Mouse (Mus musculus) forebrain, embryonic 14.5 days (tissue): ENCODE data around the gene Tmem247. TPM values are rescaled to one million over a fixed set of nuclear protein-coding genes. Genes with fewer than 3 reads are reported as not detected.
A peak's percentile ranks its signal among the peaks of the same experiment; 100 is the strongest.

Source experiments
- ATAC-seq: fragments of 200-750 bp; cut with Nextera tagmentation; 2 replicates; pipeline ENCODE4 v1.8.0; 2017; ENCODE audit warnings: mild to moderate bottlenecking, moderate library complexity
- DNase-seq: peaks from one replicate; pipeline ENCODE4 v3.0.0-alpha.2; 2015; ENCODE audit warnings: low spot score
- H3K27ac ChIP-seq: fragments of 300-500 bp; sonication (generic); 2 replicates; pipeline ENCODE4 v1.5.1; 2014; ENCODE audit warnings: low read depth, mild to moderate bottlenecking, control low read depth, low read length, moderate library complexity
- H3K27me3 ChIP-seq: fragments of 300-500 bp; sonication (generic); replicated peaks from 2 replicates; pipeline ENCODE4 v1.6.1; 2014; ENCODE audit warnings: low read length, control low read depth, mixed read lengths; ENCODE audit not compliant: control insufficient read depth, insufficient read depth
- H3K36me3 ChIP-seq: fragments of 300-500 bp; sonication (generic); 2 replicates; pipeline ENCODE4 v1.6.1; 2014; ENCODE audit warnings: low read length, control low read depth; ENCODE audit not compliant: control insufficient read depth, insufficient read depth
- H3K4me1 ChIP-seq: fragments of 300-500 bp; sonication (generic); 2 replicates; pipeline ENCODE4 v1.6.1; 2014; ENCODE audit warnings: antibody characterized with exemption, low read length, control low read depth; ENCODE audit not compliant: control insufficient read depth, insufficient read depth
- H3K4me2 ChIP-seq: fragments of 300-500 bp; sonication (generic); 2 replicates; pipeline ENCODE4 v1.6.1; 2014; ENCODE audit warnings: mild to moderate bottlenecking, control low read depth, low read length
- H3K4me3 ChIP-seq: fragments of 300-500 bp; sonication (generic); 2 replicates; pipeline ENCODE4 v1.5.1; 2014; ENCODE audit warnings: low read depth, low read length, control low read depth
- H3K9ac ChIP-seq: fragments of 300-500 bp; sonication (generic); 2 replicates; pipeline ENCODE4 v1.6.1; 2014; ENCODE audit warnings: mild to moderate bottlenecking, low read length, control low read depth, moderate library complexity
- H3K9me3 ChIP-seq: fragments of 300-500 bp; sonication (generic); replicated peaks from 2 replicates; pipeline ENCODE4 v1.6.1; 2016; ENCODE audit warnings: low read length, control low read depth, mixed read lengths; ENCODE audit not compliant: control insufficient read depth
- WGBS: fragments of 180-500 bp; shearing (Covaris S2); extraction: QIAGEN DNeasy Blood & Tissue Kit; methylation state at CpG from one replicate; pipeline ENCODE4 v1.1.7; 2014; 5-methylcytosine and 5-hydroxymethylcytosine counted together
- polyA plus RNA-seq: library from polyadenylated mRNA; unstranded; fragments of >200 nt; fragmentation: Nextera tagmentation; extraction: Ambion mirVana; gene quantifications from 2 replicates; pipeline ENCODE4 v1.2.1, GENCODE M21; 2014

Gene Tmem247
- polyA plus RNA-seq: not detected in 2 replicates

GRCm38 (mm10) chr17:86917048-86917447 is at the start of gene Tmem247:
Tmem247 (plus strand) TSS chr17:86917348.
- 91% methylated on average over 10 of the region's 10 CpGs for WGBS
- ATAC-seq (no peak), DNase-seq (no peak)
- Histone ChIP-seq H3K4me1 (no peaks in the 10 kb centered on the region), H3K27ac (no peak within 1 kb of the TSS), H3K9me3 (no peaks in the 10 kb centered on the region), H3K4me2 (no peak within 1 kb of the TSS), H3K9ac (no peak within 1 kb of the TSS), H3K36me3 (no peaks in the 10 kb centered on the region), H3K27me3 (no peaks in the 10 kb centered on the region), H3K4me3 (no peak within 1 kb of the TSS)

GRCm38 (mm10) chr17:86870586-86870985 is 46.6 kb upstream of the Tmem247 start:
- WGBS: 32% methylated on average over 8 of the region's 8 CpGs
- ATAC-seq (no peak), DNase-seq (peak; percentile 7)
- H3K36me3 ChIP-seq: no peaks in the 10 kb centered on the region
- no peak overlapping the region for H3K9ac ChIP-seq
- no peak overlapping the region for H3K4me3 ChIP-seq
- no peaks in the 10 kb centered on the region for H3K27me3 ChIP-seq
- no peaks in the 10 kb centered on the region for H3K9me3 ChIP-seq
- no peak overlapping the region for H3K4me2 ChIP-seq
- H3K27ac ChIP-seq: no peak overlapping the region
- H3K4me1 ChIP-seq: no peaks in the 10 kb centered on the region

- H3K27me3 ChIP-seq: no peaks in the 10 kb centered on the region
Observed at GRCm38 (mm10) chr17:86872643-86873042, 44.5 kb upstream of the Tmem247 start.

GRCm38 (mm10) chr17:86876940-86877339 is 40.2 kb upstream of the Tmem247 start:
- Histone ChIP-seq H3K4me1 (peaks cover 10% of the 10 kb centered on the region; the same call in 1 of the 2 replicates), H3K27me3 (no peaks in the 10 kb centered on the region), H3K9me3 (no peaks in the 10 kb centered on the region), H3K27ac (no peak overlapping the region), H3K4me3 (no peak overlapping the region), H3K36me3 (no peaks in the 10 kb centered on the region), H3K9ac (no peak overlapping the region), H3K4me2 (no peak overlapping the region)
- DNase-seq (no peak), ATAC-seq (no peak)
- 88% methylated on average over 9 of the region's 9 CpGs for WGBS

More at GRCm38 (mm10) chr17:86872643-86873042, 44.5 kb upstream of the Tmem247 start:
- WGBS: 79% methylated on average over 6 of the region's 6 CpGs
- Histone ChIP-seq H3K4me2 (no peak overlapping the region), H3K9ac (no peak overlapping the region), H3K4me1 (no peaks in the 10 kb centered on the region), H3K27ac (no peak overlapping the region), H3K36me3 (no peaks in the 10 kb centered on the region), H3K4me3 (no peak overlapping the region), H3K9me3 (no peaks in the 10 kb centered on the region)
- DNase-seq (no peak), ATAC-seq (no peak)

- no peaks in the 10 kb centered on the region for H3K27me3 ChIP-seq
- WGBS: 77% methylated on average over 2 of the region's 2 CpGs
Observed at GRCm38 (mm10) chr17:86877747-86878146, 39.4 kb upstream of the Tmem247 start.

GRCm38 (mm10) chr17:86880056-86880455 is 37.1 kb upstream of the Tmem247 start:
- peak; percentile 40; the same call in 1 of the 2 replicates for ATAC-seq
- WGBS: 20% methylated on average over 10 of the region's 10 CpGs

More at GRCm38 (mm10) chr17:86877747-86878146, 39.4 kb upstream of the Tmem247 start:
- H3K9ac ChIP-seq: no peak overlapping the region
- H3K4me3 ChIP-seq: no peak overlapping the region
- DNase-seq: no peak
- H3K9me3 ChIP-seq: no peaks in the 10 kb centered on the region
- H3K36me3 ChIP-seq: no peaks in the 10 kb centered on the region
- no peak for ATAC-seq
- H3K4me1 ChIP-seq: peaks cover 10% of the 10 kb centered on the region; the same call in 1 of the 2 replicates
- no peak overlapping the region for H3K4me2 ChIP-seq
- H3K27ac ChIP-seq: no peak overlapping the region

GRCm38 (mm10) chr17:86880461-86881044 is 36.6 kb upstream of the Tmem247 start:
- ATAC-seq: no peak
- 84% methylated on average over 4 of the region's 4 CpGs for WGBS
- H3K27me3 ChIP-seq: no peaks in the 10 kb centered on the region
- H3K27ac ChIP-seq: no peak overlapping the region
- no peak overlapping the region for H3K9ac ChIP-seq
- no peak overlapping the region for H3K4me3 ChIP-seq
- 0 out of 2 replicates have a peak overlapping the region, but pooled peaks have one; percentile 4 for H3K4me2 ChIP-seq
- no peaks in the 10 kb centered on the region for H3K9me3 ChIP-seq
- no peak for DNase-seq
- H3K36me3 ChIP-seq: no peaks in the 10 kb centered on the region
- H3K4me1 ChIP-seq: peaks cover 10% of the 10 kb centered on the region; the same call in 1 of the 2 replicates

More at GRCm38 (mm10) chr17:86880056-86880455, 37.1 kb upstream of the Tmem247 start:
- H3K27me3 ChIP-seq: no peaks in the 10 kb centered on the region
- H3K9me3 ChIP-seq: no peaks in the 10 kb centered on the region
- H3K4me1 ChIP-seq: peaks cover 10% of the 10 kb centered on the region; the same call in 1 of the 2 replicates
- no peak overlapping the region for H3K9ac ChIP-seq
- H3K27ac ChIP-seq: no peak overlapping the region
- H3K36me3 ChIP-seq: no peaks in the 10 kb centered on the region
- H3K4me2 ChIP-seq: 0 out of 2 replicates have a peak overlapping the region, but pooled peaks have one; percentile 5
- H3K4me3 ChIP-seq: no peak overlapping the region
- DNase-seq: peak; percentile 54

- H3K9ac ChIP-seq: no peak overlapping the region
- H3K9me3 ChIP-seq: no peaks in the 10 kb centered on the region
- H3K4me1 ChIP-seq: no peaks in the 10 kb centered on the region
- no peak overlapping the region for H3K27ac ChIP-seq
- DNase-seq (no peak), ATAC-seq (no peak)
- no peaks in the 10 kb centered on the region for H3K27me3 ChIP-seq
- H3K4me3 ChIP-seq: no peak overlapping the region
- no peak overlapping the region for H3K4me2 ChIP-seq
- no peaks in the 10 kb centered on the region for H3K36me3 ChIP-seq
- 89% methylated on average over 4 of the region's 4 CpGs for WGBS
Observed at GRCm38 (mm10) chr17:86895191-86895590, 22.0 kb upstream of the Tmem247 start.

GRCm38 (mm10) chr17:86897486-86898165 is 19.5 kb upstream of the Tmem247 start:
- Histone ChIP-seq H3K4me3 (no peak overlapping the region), H3K27ac (no peak overlapping the region), H3K9me3 (no peaks in the 10 kb centered on the region), H3K4me2 (no peak overlapping the region), H3K27me3 (no peaks in the 10 kb centered on the region), H3K4me1 (no peaks in the 10 kb centered on the region), H3K36me3 (no peaks in the 10 kb centered on the region), H3K9ac (no peak overlapping the region)
- ATAC-seq: no peak
- 90% methylated on average over 6 of the region's 6 CpGs for WGBS
- DNase-seq: no peak
